Mouse (Mus musculus): ENCODE data around the gene Siae. TPM values are rescaled to one million over a fixed set of nuclear protein-coding genes. Genes with fewer than 3 reads are reported as not detected.

The Siae gene
- polyA plus RNA-seq, 1 experiment from 2014 or later = 26.7 TPM

DNA sequence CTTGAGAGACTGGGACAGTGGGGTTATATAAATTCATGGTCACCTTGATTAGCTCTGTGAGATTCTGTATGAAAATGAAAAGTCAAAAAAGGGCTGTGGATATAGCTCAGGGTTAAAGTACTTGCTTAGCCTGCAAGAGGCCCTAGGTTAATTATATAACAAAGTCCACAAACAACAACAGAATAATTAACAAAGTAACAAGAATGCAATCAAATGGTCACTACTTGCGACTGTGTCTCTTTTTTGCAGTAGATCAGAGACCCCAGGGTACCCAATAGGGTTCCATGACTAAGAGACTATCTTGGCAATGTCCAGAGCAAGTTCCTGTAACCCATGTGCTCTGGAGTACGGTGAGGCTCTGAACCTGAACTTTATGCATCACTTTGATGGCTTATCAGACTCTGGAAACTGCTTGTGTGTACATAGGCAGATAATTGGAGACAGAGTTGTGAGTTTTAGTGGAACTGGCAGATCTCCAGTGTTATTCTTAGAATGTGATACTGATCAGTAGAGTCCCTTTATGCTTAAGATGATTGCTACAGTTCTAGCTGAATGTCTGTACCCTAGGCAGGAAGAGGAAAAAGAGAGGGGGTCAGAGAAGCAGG lies 13.8 kb downstream of the Siae start:
- CTCF ChIA-PET = interaction anchor here (1.1 kb wide), 2 partner anchors 13 to 28 kb away, joined by 3 read pairs; partner anchors contain the start of gene Siae

DNA sequence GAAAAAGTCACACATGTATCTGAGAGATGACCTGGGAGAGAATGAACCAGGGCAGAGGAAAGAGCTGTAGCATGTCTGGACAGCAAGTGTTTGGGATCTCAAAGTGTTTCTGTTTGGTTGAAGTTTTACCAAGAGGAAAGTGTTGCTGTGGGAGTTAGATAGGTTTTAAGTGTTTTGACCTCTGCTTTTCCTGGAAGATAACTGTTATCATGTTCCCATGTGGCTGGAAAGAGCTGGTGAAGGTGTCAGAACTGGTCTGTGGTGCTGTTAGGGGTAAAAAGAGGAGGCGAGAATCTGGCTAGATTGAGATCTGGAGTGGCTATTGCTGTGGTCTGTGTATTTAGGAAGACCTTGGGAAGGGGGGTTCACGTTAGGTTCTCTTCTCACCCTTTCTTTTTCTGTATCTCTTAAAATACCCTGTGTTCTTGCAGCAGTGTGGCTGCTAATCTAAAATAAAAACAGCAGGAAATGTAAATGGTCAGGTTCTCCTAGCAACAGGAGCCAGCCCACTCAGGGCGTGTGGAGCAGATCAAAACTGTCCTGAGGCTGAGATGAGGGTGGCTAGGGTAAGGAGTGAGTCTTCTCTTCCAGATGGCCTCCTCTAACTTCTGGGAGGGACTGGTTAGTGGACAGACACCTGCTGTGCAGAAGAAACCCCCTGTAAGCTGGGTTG lies 16.8 kb downstream of the Siae start:
- no peak for DNase-seq (ENCODE audit: low read depth, low spot score)
- CTCF ChIA-PET = no interaction called here

More for the DNA sequence above, 13.8 kb downstream of the Siae start:
- no peak for ATAC-seq
- in situ Hi-C loops (cut with MboI; ENCODE audit: low pct_unique_long_range_greater_than_20kb) = no loop called here
- no peak for DNase-seq (ENCODE audit: low read depth, low spot score)
- peaks cover 57% of the 10 kb centered on the region for H3K27me3 ChIP-seq
- POLR2A ChIA-PET = interaction anchor here (0.9 kb wide), 1 partner anchor 18 kb away, joined by 4 read pairs; no protein-coding TSS in a partner anchor
- no peak for TF ChIP-seq CTCF (IDR thresholded peaks at IDR 0.05)

DNA sequence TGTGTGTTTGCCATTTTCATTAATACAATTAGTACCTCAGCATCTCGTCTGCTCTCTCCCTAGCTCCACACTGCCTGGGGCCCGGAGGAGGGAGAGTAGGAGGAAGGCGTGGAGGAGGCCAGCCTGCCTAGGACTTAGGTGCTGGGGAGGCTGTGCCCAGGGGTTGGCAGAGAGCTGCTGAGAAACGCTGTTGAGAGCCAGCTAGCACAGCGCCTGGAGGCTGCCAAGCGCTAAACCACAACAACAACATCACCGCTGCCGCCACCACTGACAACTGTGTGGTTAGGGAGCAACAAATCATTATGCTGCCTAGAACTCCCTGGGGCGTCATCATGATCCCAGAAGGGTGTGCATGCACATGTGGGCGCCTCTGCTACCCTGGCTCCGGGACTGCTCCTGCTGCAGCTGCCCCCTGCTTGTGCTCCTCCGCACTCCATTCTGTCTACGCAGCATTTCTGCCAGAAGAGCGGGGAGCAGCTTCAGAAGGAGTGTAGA lies 21.0 kb downstream of the Siae start:
- CTCF ChIA-PET = interaction anchor here (0.9 to 1.3 kb wide), 3 partner anchors 15 to 27 kb away, joined by 3 read pairs; no protein-coding TSS in a partner anchor
- in situ Hi-C loops (cut with MboI; ENCODE audit: low pct_unique_long_range_greater_than_20kb) = no loop called here
- DNase-seq (ENCODE audit: low read depth, low spot score) (peak; percentile 51), ATAC-seq (peak; percentile 95)
- H3K27me3 ChIP-seq = peaks cover 59% of the 10 kb centered on the region
- POLR2A ChIA-PET = no interaction called here
- TF ChIP-seq CTCF (IDR thresholded peaks at IDR 0.05) = no peak

More for the DNA sequence above, 16.8 kb downstream of the Siae start:
- peaks cover 65% of the 10 kb centered on the region for H3K27me3 ChIP-seq
- TF ChIP-seq CTCF (IDR thresholded peaks at IDR 0.05) = no peak
- POLR2A ChIA-PET = no interaction called here
- no peak for ATAC-seq
- in situ Hi-C loops (cut with MboI; ENCODE audit: low pct_unique_long_range_greater_than_20kb) = no loop called here

DNA sequence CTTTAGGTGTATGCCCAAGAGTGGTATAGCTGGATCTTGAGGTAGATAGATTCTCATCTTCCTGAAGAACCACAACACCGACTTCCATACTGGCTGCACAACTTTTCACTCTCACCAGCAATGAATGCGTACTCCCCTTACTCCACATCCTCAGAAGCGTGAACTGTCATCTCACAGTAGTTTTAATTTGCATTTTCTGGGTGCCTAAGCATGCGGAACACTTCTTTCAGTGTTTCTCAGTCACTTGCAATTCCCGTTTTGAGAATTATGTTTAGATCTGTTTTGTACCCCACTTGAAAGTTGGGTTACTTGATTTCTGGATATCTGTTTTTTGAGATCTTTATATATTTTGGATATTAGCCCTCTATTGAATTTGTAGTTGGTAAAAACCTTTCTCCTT lies 28.1 kb downstream of the Siae start:
- CTCF ChIA-PET = no interaction called here
- in situ Hi-C loops (cut with MboI; ENCODE audit: low pct_unique_long_range_greater_than_20kb) = no loop called here
- DNase-seq (ENCODE audit: low read depth, low spot score) (no peak), ATAC-seq (no peak)
- peaks cover 36% of the 10 kb centered on the region for H3K27me3 ChIP-seq
- TF ChIP-seq CTCF (IDR thresholded peaks at IDR 0.05) = no peak
- POLR2A ChIA-PET = no interaction called here

DNA sequence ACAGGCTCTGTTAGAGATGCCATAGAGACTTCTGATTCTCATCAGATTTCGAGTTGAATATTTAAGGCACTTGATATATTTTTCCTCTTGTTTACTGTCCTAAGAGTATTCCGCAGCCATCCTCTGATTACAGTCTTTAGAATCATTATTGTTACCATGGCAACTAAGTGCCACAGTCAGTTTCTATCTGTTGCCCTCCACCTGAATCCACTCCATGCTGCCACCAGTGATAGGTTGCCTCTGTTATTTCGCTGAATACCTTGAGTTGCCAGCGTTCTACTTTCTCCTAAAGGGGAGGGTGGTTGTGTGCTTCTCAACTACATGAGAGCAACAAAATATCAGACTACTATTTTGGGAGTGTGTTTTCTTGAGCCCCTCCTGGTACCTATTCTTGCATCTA lies 31.2 kb downstream of the Siae start:
- DNase-seq (ENCODE audit: low read depth, low spot score) (no peak), ATAC-seq (no peak)
- in situ Hi-C loops (cut with MboI; ENCODE audit: low pct_unique_long_range_greater_than_20kb) = no loop called here
- ChIA-PET POLR2A (no interaction called here), CTCF (no interaction called here)
- H3K27me3 ChIP-seq = peaks cover 23% of the 10 kb centered on the region
- TF ChIP-seq CTCF (IDR thresholded peaks at IDR 0.05) = no peak

DNA sequence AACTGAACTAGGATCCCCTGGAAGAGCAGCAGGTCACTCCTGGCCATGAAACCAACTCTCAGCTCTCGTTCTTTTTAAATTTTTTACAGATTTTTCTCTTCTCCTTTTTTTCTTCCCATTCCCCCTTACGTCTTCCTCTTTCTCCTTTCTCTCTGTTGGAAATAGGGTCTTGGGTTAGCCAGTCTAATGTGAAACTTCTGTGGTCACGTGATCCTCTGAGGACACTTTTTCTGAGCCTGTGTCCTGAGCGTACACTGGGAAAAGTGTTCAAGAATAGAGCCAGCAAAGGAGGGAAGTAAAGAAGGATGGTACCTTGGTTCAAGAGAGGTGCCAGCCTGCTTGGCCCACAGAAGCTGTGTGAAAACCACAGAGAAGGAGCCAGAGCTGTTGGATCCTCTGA lies 34.9 kb downstream of the Siae start:
- POLR2A ChIA-PET = no interaction called here
- TF ChIP-seq CTCF (IDR thresholded peaks at IDR 0.05) = no peak
- ATAC-seq (no peak), DNase-seq (ENCODE audit: low read depth, low spot score) (no peak)
- peaks cover 9% of the 10 kb centered on the region for H3K27me3 ChIP-seq
- in situ Hi-C loops (cut with MboI; ENCODE audit: low pct_unique_long_range_greater_than_20kb) = no loop called here
- CTCF ChIA-PET = no interaction called here

DNA sequence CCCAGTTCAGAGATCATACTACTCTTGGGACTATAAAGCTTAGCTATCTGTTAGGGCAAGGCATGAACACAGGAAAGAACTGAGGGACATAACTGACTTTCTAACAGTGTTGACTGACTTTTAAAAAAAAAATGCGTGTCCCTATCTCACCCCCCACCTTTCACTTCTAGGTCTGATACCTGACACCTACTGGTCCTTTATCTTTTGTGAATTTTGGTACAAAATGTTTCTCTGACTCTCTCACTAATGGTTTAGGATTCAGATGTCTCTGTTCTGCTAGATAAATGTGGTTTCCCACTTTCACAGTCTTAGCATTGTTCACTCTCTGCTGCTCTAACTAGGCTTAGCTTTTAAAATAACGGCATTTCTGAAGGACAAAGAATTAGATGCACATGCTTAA lies 36.5 kb downstream of the Siae start:
- ATAC-seq (no peak), DNase-seq (ENCODE audit: low read depth, low spot score) (no peak)
- no peak for TF ChIP-seq CTCF (IDR thresholded peaks at IDR 0.05)
- H3K27me3 ChIP-seq = peaks cover 3% of the 10 kb centered on the region
- POLR2A ChIA-PET = no interaction called here
- in situ Hi-C loops (cut with MboI; ENCODE audit: low pct_unique_long_range_greater_than_20kb) = no loop called here
- CTCF ChIA-PET = interaction anchor here (0.7 to 1.8 kb wide), 2 partner anchors 11 to 25 kb away, joined by 3 to 4 read pairs; no protein-coding TSS in a partner anchor

DNA sequence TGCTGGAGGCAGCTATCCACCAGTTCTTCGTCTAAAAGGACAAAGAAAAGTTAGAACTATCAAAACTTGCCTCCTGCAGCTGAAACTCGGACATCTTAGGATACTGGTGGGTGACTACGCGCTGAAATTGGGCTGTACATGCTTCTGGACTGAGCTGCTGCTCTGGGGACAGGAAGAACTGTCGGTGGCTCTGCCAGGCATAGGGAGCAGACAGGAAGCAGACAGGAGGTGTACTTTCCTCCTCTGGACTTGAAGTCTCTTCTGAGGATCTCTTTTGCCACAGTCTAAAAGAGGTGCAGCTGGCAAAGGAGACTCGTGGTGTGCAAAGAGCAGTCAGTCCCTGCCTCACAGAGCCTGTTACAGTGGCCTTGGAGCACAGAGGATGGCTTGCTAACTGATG lies 37.1 kb downstream of the Siae start:
- H3K27me3 ChIP-seq = peaks cover 3% of the 10 kb centered on the region
- no peak for DNase-seq (ENCODE audit: low read depth, low spot score)
- CTCF ChIA-PET = interaction anchor here (1.8 kb wide), 1 partner anchor 10 kb away, joined by 4 read pairs; no protein-coding TSS in a partner anchor
- ATAC-seq = no peak
- in situ Hi-C loops (cut with MboI; ENCODE audit: low pct_unique_long_range_greater_than_20kb) = no loop called here
- no peak for TF ChIP-seq CTCF (IDR thresholded peaks at IDR 0.05)
- POLR2A ChIA-PET = no interaction called here

DNA sequence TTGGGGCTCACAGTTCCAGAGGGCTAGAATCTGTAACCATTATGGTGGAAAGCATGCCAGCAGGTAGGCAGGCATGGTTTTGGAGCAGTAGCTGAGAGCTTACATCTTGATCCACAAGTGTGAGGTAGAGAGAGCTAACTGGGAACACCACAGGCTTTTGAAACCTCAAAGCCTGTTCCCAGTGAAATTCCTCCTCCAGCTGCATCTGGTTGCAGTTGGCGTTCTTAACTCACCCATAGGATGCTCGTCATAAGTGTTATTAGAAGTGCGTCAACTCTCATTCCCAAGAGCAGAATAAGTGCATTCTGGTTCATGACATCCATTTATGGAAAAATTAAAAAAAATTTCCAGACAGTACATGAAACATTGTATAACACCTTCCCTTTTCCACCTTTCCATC lies 38.2 kb downstream of the Siae start:
- no peak for ATAC-seq
- H3K27me3 ChIP-seq = peaks cover 3% of the 10 kb centered on the region

DNA sequence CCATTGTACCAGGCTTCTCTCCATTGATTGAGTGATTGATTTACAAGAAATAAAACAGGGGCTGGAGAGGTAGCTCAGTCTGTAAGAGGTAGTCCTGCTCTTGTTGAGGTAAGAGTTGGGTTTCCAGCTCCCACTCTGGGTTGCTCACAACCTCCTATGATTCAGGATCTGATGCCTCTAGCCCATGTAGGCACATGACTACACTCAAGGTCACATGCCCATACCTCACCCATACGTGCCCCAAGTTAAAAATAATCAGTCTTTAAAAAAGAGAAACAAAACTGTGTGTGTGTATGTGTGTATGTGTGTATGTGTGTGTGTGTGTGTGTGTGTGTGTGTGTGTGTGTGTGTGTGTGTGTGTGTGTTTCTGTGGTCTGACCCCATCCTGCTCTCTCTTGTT lies 40.1 kb downstream of the Siae start:
- in situ Hi-C loops (cut with MboI; ENCODE audit: low pct_unique_long_range_greater_than_20kb) = no loop called here
- POLR2A ChIA-PET = no interaction called here
- no peak for TF ChIP-seq CTCF (IDR thresholded peaks at IDR 0.05)
- ATAC-seq = no peak
- CTCF ChIA-PET = no interaction called here
- no peaks in the 10 kb centered on the region for H3K27me3 ChIP-seq
- no peak for DNase-seq (ENCODE audit: low read depth, low spot score)

More for the DNA sequence above, 38.2 kb downstream of the Siae start:
- DNase-seq (ENCODE audit: low read depth, low spot score) = no peak
- POLR2A ChIA-PET = no interaction called here
- TF ChIP-seq CTCF (IDR thresholded peaks at IDR 0.05) = no peak
- in situ Hi-C loops (cut with MboI; ENCODE audit: low pct_unique_long_range_greater_than_20kb) = no loop called here
- CTCF ChIA-PET = interaction anchor here (1.1 kb wide), 1 partner anchor 9 kb away, joined by 4 read pairs; no protein-coding TSS in a partner anchor

DNA sequence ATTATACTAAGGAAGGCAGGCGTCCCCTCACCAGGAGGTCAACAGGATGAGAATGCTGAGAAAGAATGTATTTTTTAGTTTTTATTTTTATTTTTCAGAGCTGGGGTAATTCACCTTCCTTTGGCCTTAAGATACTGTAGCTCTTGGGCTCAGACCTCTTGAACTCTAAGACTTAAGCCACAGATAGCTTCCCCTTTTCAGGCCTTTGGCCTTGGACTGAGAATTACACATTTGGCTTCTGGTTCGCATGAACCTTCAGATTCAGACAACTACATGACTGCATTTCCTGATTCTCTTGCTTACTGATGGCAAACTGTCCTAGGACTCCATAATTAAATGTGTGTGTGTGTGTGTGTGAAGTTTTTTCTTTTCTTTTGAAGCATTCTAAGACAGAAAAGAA lies 43.1 kb downstream of the Siae start:
- DNase-seq (ENCODE audit: low read depth, low spot score) = no peak
- ChIA-PET POLR2A (no interaction called here), CTCF (no interaction called here)
- no peak for TF ChIP-seq CTCF (IDR thresholded peaks at IDR 0.05)
- in situ Hi-C loops (cut with MboI; ENCODE audit: low pct_unique_long_range_greater_than_20kb) = no loop called here
- no peaks in the 10 kb centered on the region for H3K27me3 ChIP-seq
- ATAC-seq = no peak
